Mouse (Mus musculus): ENCODE measurements around the gene Gsk3a.
A peak's percentile ranks its signal among the peaks of the same experiment; 100 is the strongest.

Gene Gsk3a

DNA sequence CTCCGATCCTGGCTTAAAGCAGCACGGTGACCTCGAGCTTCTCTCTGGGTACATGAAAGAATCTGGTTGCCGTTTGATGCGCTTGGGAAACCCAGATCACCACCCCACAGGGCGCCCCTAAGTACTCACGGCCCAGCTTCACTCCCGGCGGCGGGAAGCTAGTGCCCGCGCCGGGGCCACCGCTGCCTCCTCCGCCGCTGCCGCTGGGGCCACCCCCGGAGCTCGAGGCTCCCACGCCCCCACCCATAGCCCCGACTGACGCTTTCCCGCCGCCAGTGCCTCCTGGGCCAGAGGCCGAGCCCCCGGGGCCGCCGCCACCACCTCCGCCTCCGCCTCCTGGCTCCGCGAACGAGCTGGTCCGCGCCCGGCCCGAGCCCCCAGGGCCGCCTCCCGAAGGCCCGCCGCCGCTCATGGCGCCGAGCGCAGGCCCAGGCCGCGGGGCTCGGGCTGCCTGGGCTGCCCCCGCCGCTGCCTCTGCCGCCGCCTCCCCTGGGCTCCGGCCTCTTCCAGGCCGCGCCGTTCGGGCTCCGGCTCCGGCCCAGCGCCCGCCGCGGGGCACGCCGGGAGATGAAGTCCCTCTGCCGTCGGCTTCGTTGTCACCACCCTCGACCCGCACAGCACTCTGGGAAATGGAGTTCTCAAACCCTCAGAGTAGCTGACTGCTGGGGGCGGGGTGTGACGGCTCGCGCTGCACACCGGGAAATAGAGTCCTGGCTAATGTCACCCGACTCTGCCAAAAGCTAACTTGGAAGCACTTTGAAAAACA lies at the start of gene Gsk3a:
Gsk3a (minus strand) TSS at position 603 of the 766 bp plus-strand sequence.
- DNase-seq, result peak; percentile 99

- peak in 1 of 2 experiments; percentile 32 for DNase-seq
These were observed 49.3 kb upstream of the Gsk3a start for GRCm38 (mm10) chr7:25286989-25287388.

GRCm38 (mm10) chr7:25285511-25286238 lies 48.0 kb upstream of the Gsk3a start:
- DNase-seq, result no peak

- no peak for DNase-seq
These were observed 47.1 kb upstream of the Gsk3a start for GRCm38 (mm10) chr7:25284766-25285165.

GRCm38 (mm10) chr7:25284171-25284570 lies 46.5 kb upstream of the Gsk3a start:
- DNase-seq, result no peak

DNA sequence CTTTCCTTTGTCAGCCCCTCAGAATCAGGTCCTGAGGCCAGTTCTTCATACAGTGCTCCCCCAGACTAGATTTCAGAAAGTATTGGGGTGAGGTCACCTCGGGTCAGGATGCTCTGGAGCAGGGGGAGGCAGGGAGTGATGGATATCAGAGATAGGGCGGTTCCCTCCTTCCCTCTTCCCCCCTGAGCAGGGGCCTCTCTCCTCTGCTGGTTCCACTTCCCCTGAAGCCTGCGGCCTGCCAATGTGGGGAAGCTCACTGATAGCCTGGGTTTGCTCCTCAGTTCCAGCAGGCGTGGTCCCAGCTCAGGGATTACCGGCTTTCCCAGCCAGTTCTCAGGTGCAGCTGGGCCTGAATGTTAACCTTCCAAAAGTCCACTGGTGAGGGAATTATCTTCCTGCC lies 46.0 kb upstream of the Gsk3a start:
- no peak for DNase-seq

GRCm38 (mm10) chr7:25282731-25283211 lies 45.1 kb upstream of the Gsk3a start:
- DNase-seq, result peak; percentile 40 to 79

GRCm38 (mm10) chr7:25281734-25282601 lies 44.3 kb upstream of the Gsk3a start:
- peak; percentile 99 for DNase-seq

DNA sequence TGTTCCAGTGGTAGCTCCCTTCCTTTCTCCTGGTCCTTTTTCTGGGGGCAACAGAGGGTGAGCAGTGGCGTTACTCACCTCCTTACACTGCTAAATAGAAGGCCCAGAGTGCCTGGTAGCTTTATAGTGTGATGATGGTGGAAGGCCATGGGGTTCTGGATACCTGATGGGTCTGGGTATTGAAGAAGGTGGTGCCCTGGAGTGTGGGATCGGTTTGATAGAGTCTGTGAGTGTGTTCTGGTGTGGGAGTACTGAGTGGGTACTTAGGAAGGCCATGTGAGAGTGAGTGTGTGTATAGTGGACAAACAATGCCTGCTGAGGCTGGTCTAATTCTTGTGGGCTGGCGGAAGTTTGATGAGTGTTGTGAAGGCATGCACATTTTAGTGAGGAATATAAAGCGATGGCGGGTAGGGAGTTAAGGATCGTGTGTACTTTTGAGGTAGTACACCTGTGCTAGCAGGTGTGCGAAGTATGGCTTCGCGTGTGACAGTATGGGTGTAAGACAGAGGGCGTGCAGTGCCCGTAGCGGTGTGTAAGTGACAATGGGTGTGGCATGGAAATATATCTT lies 43.6 kb upstream of the Gsk3a start:
- no peak for DNase-seq

DNA sequence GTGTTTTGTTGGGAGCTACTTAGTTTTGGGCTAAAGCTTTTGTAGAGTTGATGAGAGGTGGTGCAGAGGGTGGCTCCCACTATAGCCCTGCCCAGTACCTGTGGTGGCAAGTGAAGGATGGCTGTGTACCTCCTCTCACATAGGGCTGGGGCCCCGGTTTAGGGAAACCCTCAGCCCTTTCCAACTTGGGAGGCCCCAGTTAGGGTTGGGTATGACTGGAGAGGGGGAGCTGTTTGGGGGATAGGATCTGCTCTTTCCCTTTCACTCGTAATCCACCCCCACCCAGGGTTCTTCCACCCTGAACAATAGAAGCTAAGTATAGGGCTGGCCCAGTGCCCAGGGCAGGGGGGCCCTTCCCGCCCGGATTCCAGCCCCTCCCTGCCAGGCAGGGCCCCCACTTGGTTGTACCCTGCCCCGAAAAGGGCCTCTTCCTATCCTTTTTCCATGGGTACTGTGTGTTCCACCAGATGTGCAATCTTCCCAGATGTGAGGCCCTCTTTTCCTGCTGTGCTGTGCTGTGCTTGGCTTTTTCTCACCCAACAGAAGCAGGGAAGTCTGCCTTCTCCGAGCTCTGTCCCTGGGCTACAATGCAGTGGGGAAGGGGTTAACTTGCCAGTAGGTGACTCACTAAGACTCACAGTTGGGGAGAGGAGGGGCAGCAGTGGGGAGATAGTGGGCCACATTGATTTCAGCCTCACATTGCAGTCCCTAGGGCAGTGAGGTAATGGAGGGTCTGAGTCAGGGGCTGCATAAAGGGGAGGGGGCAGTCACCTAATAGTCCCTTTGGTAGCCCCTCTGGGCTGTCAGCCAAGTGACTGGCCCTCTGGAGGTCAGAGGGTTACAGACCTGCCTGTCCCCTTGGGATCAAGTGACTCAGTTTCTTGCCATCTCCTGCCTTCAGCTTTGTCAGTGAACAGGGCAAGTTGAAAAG lies 42.5 kb upstream of the Gsk3a start:
- peak; percentile 65 to 85 for DNase-seq

GRCm38 (mm10) chr7:25279076-25279860 lies 41.6 kb upstream of the Gsk3a start:
- peak; percentile 92 to 96 for DNase-seq

DNA sequence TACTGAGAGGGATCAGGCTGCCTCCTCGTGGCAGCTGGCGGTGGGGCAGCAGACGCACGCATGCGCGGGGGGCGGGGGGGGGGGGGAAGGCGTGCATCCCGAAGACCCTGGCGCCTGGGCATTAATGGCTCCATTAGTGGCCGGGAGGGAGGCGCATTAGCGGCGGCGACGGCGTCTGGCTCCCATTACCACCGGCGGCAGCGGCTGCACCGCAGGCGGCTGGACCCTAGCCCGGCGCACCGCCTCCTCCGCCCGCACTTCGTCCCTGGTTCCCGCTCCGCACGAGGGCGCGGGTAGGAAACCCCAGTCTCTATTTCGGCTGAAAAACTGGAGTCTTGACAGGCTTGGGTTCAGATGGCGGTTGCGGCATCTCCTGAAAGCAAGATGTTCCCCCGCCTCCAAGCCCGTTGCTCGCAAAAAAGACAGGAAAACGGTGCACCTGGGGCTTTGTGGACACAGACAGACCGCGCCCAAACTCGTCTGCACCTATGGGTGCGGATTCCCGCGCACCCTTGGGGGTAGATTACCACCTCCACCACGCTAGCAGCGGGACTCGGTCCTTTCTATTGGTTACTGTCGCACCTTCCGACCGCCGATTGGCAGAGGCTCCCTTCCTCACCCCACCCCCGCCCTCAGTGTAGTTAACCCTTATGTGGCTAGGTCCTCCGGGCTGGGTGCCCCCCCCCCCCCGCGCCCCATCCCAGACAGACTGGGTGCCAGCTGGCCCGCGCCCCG lies 40.9 kb upstream of the Gsk3a start:
- DNase-seq, result peak; percentile 84 to 95

GRCm38 (mm10) chr7:25277998-25278340 lies 40.3 kb upstream of the Gsk3a start:
- no peak for DNase-seq

DNA sequence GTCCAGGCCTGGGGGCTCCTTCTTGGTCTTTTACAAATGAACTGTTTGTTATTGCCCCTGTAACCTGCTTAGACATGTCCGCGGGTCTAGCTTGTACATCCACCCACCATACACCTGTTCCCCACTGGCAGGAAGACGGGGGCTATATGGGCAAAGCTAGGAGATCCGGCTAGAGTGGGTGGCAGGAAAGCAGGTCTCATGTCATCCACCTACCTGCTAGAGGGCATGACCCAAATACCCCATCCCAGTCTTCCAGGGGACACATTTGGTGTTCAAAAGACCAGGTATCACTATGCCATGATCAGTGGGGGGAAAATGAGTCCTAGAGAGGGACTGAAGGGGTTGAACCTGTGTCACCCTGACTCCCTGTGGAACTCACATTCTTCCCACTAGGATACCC lies 39.8 kb upstream of the Gsk3a start:
- no peak for DNase-seq

GRCm38 (mm10) chr7:25275555-25276298 lies 38.1 kb upstream of the Gsk3a start:
- DNase-seq, result no peak

DNA sequence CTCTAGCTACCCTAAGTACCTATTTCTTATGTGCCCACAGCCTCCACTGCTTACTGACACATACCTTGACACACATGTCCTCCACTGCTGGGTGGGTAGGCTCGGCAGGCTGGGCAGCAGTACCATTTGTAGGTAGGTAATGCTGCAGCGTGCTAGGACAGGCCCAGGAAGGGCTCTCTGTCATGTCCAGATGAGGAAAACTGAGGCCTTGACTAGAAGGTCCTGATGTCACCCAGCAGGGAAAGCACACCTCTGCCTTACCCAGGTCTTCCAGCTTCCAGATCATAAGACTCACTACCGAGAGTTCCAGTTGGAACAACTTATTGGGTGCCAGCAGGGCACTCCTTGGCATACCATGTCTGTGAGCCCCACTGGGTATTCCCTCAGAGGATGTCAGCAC lies 37.3 kb upstream of the Gsk3a start:
- no peak for DNase-seq

- no peak for DNase-seq
These were observed 36.9 kb upstream of the Gsk3a start for GRCm38 (mm10) chr7:25274571-25274970.

- peak in 1 of 2 experiments; percentile 24 for DNase-seq
These were observed 35.9 kb upstream of the Gsk3a start for GRCm38 (mm10) chr7:25273259-25274241.

All from kidney, postnatal 25 days (tissue).